Mouse (Mus musculus) embryo, embryonic 11 days (tissue): ENCODE results near the gene Cryba4.

Experiments used
- DNase-seq: peaks from one replicate; pipeline ENCODE4 v3.0.0-alpha.2; 2015

Cryba4 gene

DNA sequence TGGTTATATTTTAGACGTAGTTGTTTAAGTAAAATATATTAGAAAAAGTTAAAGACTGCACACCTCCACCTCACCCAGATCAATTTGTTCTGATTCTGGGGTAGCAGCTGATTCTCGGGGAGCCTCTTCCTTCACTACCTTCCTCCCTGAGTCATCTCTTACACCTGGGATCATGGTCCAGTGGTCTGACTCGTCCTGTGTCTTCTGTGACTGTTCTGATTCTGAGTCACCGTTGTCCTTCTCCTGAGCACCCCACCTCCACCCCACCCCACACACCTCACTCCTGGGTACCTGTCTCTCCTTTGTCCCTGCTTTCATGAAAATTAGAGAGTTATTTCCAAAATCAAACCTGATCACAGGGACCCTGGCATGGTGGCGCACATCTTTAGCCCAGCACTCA is 12.8 kb upstream of the Cryba4 start:
- no peak for DNase-seq

DNA sequence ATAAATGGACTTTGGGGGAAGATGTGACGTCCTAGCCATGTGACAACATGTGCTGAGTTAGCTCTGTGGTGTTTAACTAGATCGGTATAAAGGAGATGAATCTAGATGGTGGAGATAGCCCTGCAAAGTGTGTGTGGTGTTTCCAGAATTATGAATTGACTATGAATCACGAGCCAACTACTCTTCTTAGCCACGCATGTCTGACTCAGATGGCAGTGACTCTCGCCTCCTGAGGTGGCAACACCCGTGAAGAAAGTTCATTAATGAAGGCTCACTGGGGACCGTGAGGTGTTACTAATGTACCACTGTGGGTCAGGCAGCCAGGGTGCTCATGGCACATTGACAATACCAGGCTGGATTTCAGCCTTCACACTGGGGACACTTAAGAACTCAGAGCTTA is 11.8 kb upstream of the Cryba4 start:
- DNase-seq: no peak

DNA sequence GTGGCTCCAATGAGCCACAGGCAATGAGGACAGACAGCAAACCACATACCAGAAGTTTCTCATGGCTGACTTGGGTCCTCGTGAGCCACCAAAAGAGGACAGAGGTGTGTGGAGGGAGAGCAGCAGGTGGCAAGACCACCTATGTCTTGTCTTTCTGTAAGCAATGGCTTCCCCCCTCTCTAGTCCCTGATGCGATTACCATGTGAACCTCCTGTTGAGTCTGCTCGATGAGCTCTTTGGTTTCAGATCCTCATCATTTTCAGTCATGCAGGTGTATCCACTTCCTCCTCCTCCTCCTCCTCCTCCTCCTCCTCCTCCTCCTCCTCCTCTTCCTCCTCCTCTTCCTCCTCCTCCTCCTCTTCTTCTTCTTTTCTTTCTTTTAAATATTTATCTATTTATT is 8.5 kb upstream of the Cryba4 start:
- DNase-seq: no peak

DNA sequence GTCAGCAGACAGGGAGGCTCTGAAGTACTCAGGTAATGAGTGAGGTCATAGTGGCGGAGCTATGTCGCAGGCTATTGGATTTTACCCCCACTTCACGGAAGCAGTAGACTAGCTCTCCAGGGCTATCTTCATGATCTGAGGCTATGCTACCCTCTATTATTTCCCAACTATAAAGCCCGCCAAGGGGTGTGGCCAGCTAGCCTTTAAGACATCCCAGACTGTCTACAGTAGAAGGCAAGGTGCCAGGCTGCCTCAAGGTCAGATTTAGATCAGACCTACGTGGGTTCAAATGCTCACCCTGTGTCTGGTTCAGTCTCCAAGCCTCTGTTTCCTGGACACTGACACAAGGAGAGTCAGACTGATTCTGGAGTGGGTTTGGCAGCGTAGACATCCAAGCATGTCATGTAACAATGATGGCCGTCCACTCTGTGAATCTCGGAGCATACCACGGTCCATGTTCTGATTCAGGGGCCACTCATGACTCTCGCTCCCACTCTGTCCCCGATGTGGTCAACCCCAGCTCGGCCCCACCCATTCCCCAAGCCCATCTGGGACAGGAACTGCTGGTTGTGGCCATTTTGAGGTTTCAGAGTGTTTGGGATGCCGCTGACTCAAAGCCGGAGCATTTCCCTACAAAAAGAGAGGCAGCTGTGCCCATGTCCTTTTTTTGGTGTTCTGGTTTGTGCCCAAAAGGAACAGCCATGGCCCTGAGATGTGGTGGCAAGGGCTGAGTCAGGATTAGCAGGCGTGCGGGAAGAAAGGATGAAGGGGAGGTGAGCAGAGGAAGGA is 7.7 kb upstream of the Cryba4 start:
- no peak for DNase-seq

- DNase-seq: no peak
Measured at GRCm38 (mm10) chr5:112257896-112258295, 5.6 kb upstream of the Cryba4 start.

DNA sequence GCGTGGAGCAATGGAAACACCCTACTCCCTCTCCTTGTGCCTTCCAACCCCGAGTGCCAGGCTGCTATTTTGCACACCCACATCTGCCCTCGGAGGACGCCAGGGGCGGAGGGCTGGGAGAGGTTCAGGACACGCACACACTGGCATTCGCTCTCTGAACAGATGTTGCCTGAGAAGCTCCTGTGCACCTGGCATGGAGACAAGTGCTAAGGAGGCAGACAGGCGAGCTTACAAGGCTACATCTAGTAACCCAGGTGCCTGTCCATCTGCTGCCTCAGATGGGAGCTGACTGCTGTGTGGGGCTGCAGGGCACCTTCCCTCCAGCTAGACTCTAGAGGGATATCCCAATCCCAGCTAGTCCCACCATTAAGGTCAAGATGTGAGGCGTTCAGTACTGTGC is 4.1 kb upstream of the Cryba4 start:
- no peak for DNase-seq

GRCm38 (mm10) chr5:112255426-112255825 is 3.1 kb upstream of the Cryba4 start, which contains the start of gene Crybb1:
TSS of gene Crybb1 (plus strand) at chr5:112255815.
- DNase-seq: no peak

DNA sequence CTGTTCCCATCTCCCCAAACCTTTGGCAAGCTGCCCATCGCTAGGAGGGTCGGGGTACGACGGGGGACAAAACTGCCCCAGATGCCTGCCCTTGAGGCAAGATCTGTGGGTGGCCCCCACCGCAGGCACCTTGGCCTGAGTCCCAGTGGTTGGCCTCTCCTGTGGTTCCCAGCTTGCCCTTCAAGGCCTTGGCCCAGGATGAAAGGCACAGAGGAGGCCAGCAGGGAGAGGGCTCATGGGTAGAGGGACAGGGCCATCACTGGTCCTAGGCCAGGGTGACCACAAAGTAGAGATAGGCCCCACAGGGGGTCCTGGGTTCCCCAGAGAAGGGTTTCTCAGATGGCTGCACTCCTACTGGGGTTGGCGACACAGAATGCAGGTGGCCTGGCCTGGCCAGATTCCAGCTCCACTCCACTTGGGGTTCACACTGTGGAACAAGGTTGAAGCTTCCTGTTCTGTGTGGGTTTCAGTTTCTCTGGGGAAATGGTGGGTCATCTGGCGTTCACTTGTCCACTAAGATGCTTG is 2.0 kb upstream of the Cryba4 start:
- DNase-seq: no peak

DNA sequence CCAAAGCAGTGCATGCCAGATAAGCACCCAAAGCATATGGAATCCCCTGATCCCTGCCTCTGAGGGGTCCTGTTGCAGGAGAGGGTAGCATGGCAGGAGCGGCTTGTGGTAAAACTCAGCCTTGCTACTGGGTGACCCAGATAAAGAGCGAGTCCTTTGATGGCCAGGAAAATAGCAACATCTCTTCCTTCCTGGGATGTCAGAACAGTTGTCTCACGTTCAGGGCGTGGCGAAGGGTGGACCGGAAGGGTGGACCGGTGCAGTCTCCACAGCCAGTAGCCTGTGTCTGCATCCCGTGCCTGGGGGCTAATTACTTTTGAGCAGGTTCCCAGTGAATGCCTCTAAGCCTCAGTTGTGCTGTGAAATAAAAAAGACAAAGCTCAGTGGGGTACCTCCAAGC is 851 bp upstream of the Cryba4 start:
- DNase-seq: no peak

- no peak for DNase-seq
Measured at GRCm38 (mm10) chr5:112249106-112249505, 3.2 kb downstream of the Cryba4 start.

GRCm38 (mm10) chr5:112247399-112247798 is 4.9 kb downstream of the Cryba4 start:
- no peak for DNase-seq

DNA sequence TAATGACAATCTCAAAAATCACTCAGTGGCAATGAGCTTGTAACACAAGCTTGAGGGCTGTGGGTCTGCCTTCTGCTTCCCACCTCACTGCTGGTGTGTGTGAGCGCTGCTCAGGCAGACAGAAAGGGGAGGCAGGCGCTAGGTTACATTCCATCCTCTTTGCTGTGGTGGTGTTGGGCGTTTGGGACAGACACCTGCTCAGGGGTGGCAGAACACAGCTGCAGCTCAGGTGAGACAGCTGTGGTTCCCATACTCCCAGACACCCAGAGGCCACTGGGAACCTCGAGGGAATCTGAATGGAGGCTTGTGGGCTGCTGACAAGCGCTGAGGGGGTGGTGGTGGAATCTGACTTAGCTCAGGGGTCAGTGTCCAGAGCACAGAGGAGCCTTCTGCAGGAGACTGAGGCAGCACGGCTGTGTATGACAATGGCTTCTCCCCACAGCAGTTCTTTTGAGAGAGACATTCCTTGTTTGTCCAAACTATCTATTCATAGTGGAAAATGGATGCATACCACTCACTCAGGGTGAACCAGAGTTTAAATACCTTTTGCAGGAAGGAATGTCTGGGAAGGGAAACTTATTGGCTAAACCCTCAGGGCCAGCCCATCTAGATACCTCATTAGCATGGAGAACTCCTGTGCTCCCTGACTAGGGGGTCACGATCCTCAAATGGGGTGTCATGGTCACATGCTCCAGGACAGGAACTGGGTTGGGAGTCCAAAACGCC is 7.3 kb downstream of the Cryba4 start:
- no peak for DNase-seq

DNA sequence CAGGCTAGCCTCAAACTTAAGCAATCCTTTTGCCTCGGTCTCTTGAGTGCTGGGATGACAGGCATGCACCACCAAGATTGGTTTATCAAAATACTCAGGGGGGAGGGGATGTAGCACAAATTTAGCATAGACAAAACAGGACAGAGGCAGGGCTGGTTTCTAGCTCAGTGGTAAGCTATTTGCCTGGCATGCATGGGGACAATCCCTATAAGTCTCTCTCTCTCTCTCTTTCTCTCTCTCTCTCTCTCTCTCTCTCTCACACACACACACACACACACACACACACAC is 8.1 kb downstream of the Cryba4 start:
- DNase-seq: no peak

DNA sequence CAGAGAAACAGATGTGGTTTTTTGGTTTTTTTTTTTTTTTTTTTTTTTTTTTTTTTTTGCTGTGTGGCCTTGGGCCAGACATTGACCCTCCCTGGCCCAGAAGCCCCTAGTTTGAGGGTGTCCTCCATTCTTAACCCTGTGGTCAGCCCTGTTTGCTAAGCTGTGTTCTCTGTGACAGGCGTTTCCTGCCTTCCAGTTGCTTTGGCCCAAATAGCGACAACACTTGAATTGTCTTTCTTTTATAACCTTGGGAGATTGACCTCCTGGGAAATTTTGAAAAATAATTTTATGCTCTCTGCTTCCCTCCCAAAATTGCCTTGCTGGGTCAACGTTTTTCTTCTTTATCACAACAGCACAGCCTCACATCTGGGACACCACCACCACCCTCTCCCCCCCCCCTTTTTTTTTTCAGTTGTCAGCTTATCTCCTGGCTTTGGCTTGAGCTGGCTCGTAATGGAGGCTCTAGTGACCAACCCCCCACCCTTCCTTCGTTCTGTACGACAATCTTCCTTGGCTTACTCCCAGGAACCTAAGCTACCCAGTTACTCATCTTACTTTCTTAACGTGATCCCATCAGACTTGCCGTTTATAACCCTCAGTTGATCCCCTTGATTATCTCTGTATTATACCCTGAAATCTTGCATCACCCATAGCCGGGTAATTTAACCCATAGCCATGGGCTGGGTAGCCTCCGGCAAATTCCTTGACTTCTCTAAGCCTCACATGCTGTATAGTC is 8.6 kb downstream of the Cryba4 start:
- DNase-seq: no peak

DNA sequence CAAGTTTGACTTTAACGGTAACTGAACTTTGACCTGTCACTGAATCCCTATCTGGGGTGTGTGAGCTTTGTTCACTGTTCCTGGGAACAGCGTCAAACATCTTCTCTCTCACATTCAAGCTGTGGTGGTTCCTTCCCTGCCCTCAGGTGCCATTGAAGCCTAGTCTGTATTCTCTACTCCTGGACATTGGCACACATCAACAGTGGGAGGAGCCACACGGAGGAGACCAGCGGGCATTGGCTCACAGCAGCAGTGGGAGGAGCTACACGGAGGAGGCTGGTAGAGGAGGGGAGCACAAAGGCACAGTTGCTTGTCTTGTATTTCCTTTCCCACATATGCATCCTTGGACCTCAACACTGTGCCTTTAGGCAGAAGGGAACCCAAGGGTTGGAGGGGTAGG is 9.3 kb downstream of the Cryba4 start:
- DNase-seq: no peak

DNA sequence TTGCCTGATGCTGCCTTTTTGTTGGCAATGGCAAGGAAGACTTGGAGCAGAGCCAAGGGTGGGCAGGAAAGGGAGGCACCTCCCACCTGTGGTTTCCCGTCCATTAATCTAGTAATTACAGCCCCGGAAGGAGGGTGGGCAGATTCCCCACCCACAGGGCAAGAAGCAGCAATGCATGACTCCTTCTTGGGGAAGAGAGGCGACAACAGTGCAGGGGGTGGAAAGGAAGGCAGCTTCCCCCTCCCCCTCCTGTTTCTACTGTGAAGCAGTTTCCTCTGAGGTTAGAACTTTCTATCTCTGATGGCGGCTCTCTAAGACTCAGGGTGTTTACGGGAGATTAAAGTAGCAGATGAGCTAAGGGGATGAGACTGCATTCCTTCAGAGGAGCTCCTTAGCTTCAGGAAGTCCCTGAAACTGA is 9.9 kb downstream of the Cryba4 start:
- no peak for DNase-seq

DNA sequence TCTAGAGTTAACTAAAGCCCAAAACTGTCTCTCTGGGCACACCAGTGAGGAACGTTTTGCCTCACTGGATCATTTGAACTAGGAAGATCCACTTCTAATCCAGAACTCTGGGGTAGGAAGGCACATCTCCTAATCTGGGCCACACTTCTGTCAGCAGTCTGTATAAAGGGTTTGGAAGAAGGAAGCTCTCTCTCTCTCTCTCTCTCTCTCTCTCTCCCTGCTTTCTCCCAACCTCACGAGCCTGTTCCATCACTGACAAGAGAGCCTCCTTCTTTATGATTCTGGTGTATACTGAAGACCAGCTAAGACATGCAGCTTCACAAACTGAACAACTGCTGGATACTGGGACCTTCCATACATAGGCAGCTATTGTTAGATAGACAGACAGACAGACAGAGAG is 10.5 kb downstream of the Cryba4 start:
- no peak for DNase-seq

- peak; percentile 89 for DNase-seq
Measured at GRCm38 (mm10) chr5:112240761-112241160, 11.6 kb downstream of the Cryba4 start.

DNA sequence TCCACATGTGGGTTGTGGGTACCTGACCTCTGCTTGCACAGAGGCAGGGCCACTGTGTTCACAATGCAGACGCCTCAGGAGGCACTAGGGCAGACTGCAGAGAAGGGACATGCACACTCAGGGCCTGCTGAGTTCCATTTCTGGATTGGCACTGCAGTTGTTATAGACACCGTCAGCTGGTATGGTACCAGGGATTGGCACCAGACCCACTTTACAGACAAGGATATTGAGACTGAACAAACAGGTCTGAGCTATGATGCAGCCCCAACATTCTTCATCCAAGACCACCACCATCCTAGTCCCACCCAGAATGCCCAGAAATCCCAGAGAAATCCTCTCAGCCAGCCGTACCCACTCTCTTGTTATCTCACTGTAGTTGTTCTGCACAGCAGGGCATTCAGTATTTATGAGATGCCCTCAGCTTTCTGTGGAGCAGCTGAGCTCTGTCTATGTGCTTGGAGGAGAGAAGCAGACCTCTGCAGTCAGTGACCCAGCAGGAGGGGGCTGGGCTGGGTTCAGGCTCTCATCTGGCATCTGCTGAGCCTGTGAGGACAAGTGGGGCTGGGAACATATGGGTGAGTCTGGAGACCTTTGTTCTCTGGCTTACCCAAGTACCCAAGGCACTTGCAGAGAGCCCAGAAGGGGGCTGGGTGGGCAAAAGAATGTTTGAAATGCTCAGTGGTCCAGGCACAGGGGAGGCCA is 13.4 kb downstream of the Cryba4 start:
- peak; percentile 58 for DNase-seq

DNA sequence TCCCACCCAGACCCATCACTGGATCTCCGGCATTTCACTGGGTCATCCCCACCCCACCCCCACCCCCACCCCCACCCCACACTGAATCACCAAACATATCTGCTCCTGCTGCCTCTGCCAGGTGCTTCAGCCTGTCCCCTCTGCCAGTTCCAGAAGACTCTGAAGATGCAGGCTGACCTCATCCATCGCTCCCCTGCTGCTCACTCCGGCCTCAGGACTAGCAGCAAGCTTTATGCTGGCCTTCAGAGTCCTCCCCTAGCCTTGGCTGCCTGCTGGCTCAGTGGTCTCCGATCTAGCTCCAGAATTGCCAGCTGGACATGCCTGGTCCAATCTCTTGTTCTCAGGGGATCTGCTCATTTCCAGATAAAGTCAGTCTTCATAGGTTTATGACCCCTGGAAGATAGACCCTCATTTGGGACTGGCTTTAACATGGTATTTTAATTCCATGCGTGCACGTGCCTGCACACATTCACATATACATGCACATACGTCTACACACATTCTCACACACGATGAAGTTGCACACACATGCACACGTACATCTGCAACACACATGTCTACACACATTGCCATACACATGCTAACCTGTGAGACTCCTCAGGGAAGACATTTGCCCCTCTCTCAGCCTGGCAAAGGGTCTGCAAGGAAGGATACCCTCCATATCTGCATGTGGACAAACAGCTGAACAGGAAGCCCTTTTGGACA is 14.3 kb downstream of the Cryba4 start:
- peak; percentile 58 for DNase-seq

DNA sequence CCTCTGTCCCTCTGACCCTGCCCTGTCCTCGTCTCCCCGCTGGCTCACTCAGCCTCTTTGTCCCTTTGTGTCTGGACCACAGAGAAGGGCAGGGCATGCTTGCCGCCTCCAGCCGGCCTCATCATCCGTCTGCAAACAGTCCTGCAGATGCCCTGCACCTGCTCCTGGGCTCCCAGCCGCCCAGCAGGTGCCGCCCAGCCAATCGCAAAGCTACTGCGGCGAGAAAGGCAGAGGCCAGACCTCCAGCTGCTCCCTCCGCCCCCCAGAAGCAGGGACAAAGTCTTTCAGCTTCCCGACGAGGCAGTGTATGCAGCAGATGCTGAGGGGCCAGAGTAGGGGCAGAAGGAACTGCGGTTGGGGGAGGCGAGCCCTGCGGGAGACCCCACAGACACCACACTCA is 14.9 kb downstream of the Cryba4 start:
- peak; percentile 86 for DNase-seq

- DNase-seq: no peak
Measured at GRCm38 (mm10) chr5:112236631-112237030, 15.7 kb downstream of the Cryba4 start.
